Mouse (Mus musculus): ENCODE measurements around the gene Slc25a42. TPM values are rescaled to one million over a fixed set of nuclear protein-coding genes. Genes with fewer than 3 reads are reported as not detected.
A peak's percentile ranks its signal among the peaks of the same experiment; 100 is the strongest.
"Not testable (repeated sequence)": the region's sequence is repeated elsewhere in the genome, so short reads cannot be mapped to it uniquely, and the experiment has no call there.

Gene Slc25a42
- total RNA-seq (2021): 57.7 and 65.6 TPM in 2 replicates
- long read RNA-seq, transcript Slc25a42-202 (8 exons, 3,196 nt): major isoform, 5 of 14 reads
- long read RNA-seq, partial matches to known transcripts: 0 of 14 reads
- long read RNA-seq, other reads (novel, unspliced or antisense): 9 of 14 reads

GRCm38 (mm10) chr8:70212112-70213055 is at the start of gene Slc25a42:
TSS of gene Slc25a42 (minus strand) at chr8:70212305.
- DNase-seq: peak; percentile 94

GRCm38 (mm10) chr8:70259043-70259442 is 46.9 kb upstream of the Slc25a42 start:
- DNase-seq: no peak

- no peak for DNase-seq
Measured at GRCm38 (mm10) chr8:70258600-70258999, 46.5 kb upstream of the Slc25a42 start.

GRCm38 (mm10) chr8:70257456-70257855 is 45.4 kb upstream of the Slc25a42 start:
- no peak for DNase-seq

- no peak for DNase-seq
Measured at GRCm38 (mm10) chr8:70254628-70255027, 42.5 kb upstream of the Slc25a42 start.

- no peak for DNase-seq
Measured at GRCm38 (mm10) chr8:70247841-70248240, 35.7 kb upstream of the Slc25a42 start.

- DNase-seq: peak; percentile 43
Measured at GRCm38 (mm10) chr8:70246622-70247021, 34.5 kb upstream of the Slc25a42 start.

- DNase-seq: no peak
Measured at GRCm38 (mm10) chr8:70240642-70241041, 28.5 kb upstream of the Slc25a42 start.

- DNase-seq: no peak
Measured at GRCm38 (mm10) chr8:70237842-70238241, 25.7 kb upstream of the Slc25a42 start.

- DNase-seq: no peak
Measured at GRCm38 (mm10) chr8:70234781-70235128, 22.6 kb upstream of the Slc25a42 start.

GRCm38 (mm10) chr8:70234080-70234780 is 22.1 kb upstream of the Slc25a42 start, which contains the start of the genes Sugp2 and Armc6:
TSS of gene Sugp2 (plus strand) at chr8:70234226.
TSS of gene Armc6 (minus strand) at chr8:70234466.
- peak; percentile 95 for DNase-seq

GRCm38 (mm10) chr8:70233606-70234005 is 21.5 kb upstream of the Slc25a42 start:
- DNase-seq: no peak

GRCm38 (mm10) chr8:70230837-70231236 is 18.7 kb upstream of the Slc25a42 start:
- no peak for DNase-seq

- no peak for DNase-seq
Measured at GRCm38 (mm10) chr8:70227997-70228396, 15.9 kb upstream of the Slc25a42 start.

GRCm38 (mm10) chr8:70223341-70223740 is 11.2 kb upstream of the Slc25a42 start:
- DNase-seq: peak; percentile 46

GRCm38 (mm10) chr8:70222041-70222440 is 9.9 kb upstream of the Slc25a42 start:
- no peak for DNase-seq

GRCm38 (mm10) chr8:70220911-70221310 is 8.8 kb upstream of the Slc25a42 start:
- no peak for DNase-seq

GRCm38 (mm10) chr8:70220236-70220840 is 8.2 kb upstream of the Slc25a42 start:
- peak; percentile 69 for DNase-seq

- no peak for DNase-seq
Measured at GRCm38 (mm10) chr8:70219107-70219684, 7.1 kb upstream of the Slc25a42 start.

- no peak for DNase-seq
Measured at GRCm38 (mm10) chr8:70217441-70217840, 5.3 kb upstream of the Slc25a42 start.

- DNase-seq: peak; percentile 61
Measured at GRCm38 (mm10) chr8:70216566-70216965, 4.5 kb upstream of the Slc25a42 start.

- not testable (repeated sequence) for DNase-seq
Measured at GRCm38 (mm10) chr8:70216161-70216560, 4.1 kb upstream of the Slc25a42 start.

Data from adrenal gland, postnatal 25 days (tissue).